Mouse (Mus musculus): Measurements from ENCODE around the gene Faap100. TPM values are rescaled to one million over a fixed set of nuclear protein-coding genes. Genes with fewer than 3 reads are reported as not detected.

Gene Faap100
- total and polyA plus RNA-seq, 2 experiments: 3.2 to 14.9 TPM

GRCm38 (mm10) chr11:120335431-120336021, 43.0 kb downstream of the Faap100 start:
- no peaks in the 10 kb centered on the region for H3K79me2 ChIP-seq (ENCODE audit: control insufficient read depth, insufficient read depth, low read length)
- H3K4me3 ChIP-seq (ENCODE audit: insufficient read depth, low read depth, low read length): no peak overlapping the region
- no peaks in the 10 kb centered on the region for H3K27me3 ChIP-seq (ENCODE audit: control insufficient read depth, insufficient read depth, low read length)
- TF ChIP-seq CTCF (IDR thresholded peaks at IDR 0.05; ENCODE audit: low read depth, low read length): no peak
- TF ChIP-seq POLR2A (IDR thresholded peaks at IDR 0.05; ENCODE audit: extremely low read depth, insufficient read depth, low read length): no peak
- WGBS: 83% methylated on average over 6 of the region's 6 CpGs
- DNase-seq (ENCODE audit: extremely low read depth, low read depth, low spot score): no peak
- H3K4me1 ChIP-seq (ENCODE audit: control insufficient read depth, insufficient read depth, low read length): peaks cover 6% of the 10 kb centered on the region
- no peaks in the 10 kb centered on the region for H3K36me3 ChIP-seq (ENCODE audit: control insufficient read depth, insufficient read depth, low read length)
- H3K27ac ChIP-seq (replicated peaks; ENCODE audit: insufficient read depth, low read depth, low read length): no peak overlapping the region
- H3K9ac ChIP-seq (ENCODE audit: low read depth, low read length): no peak overlapping the region

- no peaks in the 10 kb centered on the region for H3K36me3 ChIP-seq (ENCODE audit: control insufficient read depth, insufficient read depth, low read length)
- no peaks in the 10 kb centered on the region for H3K27me3 ChIP-seq (ENCODE audit: control insufficient read depth, insufficient read depth, low read length)
- H3K9ac ChIP-seq (ENCODE audit: low read depth, low read length): no peak overlapping the region
- H3K79me2 ChIP-seq (ENCODE audit: control insufficient read depth, insufficient read depth, low read length): no peaks in the 10 kb centered on the region
- peaks cover 4% of the 10 kb centered on the region; the same call in 1 of the 2 replicates for H3K4me1 ChIP-seq (ENCODE audit: control insufficient read depth, insufficient read depth, low read length)
- WGBS: 97% methylated on average over 10 of the region's 10 CpGs
- H3K4me3 ChIP-seq (ENCODE audit: insufficient read depth, low read depth, low read length): no peak overlapping the region
- no peak for TF ChIP-seq POLR2A (IDR thresholded peaks at IDR 0.05; ENCODE audit: extremely low read depth, insufficient read depth, low read length)
- TF ChIP-seq CTCF (IDR thresholded peaks at IDR 0.05; ENCODE audit: low read depth, low read length): no peak
- DNase-seq (ENCODE audit: extremely low read depth, low read depth, low spot score): no peak
- no peak overlapping the region for H3K27ac ChIP-seq (replicated peaks; ENCODE audit: insufficient read depth, low read depth, low read length)
These were observed 58.4 kb downstream of the Faap100 start for GRCm38 (mm10) chr11:120320156-120320555.

GRCm38 (mm10) chr11:120319310-120319709, 59.3 kb downstream of the Faap100 start:
- Histone ChIP-seq H3K9ac (ENCODE audit: low read depth, low read length) (no peak overlapping the region), H3K79me2 (ENCODE audit: control insufficient read depth, insufficient read depth, low read length) (no peaks in the 10 kb centered on the region), H3K4me1 (ENCODE audit: control insufficient read depth, insufficient read depth, low read length) (peaks cover 4% of the 10 kb centered on the region; the same call in 1 of the 2 replicates), H3K4me3 (ENCODE audit: insufficient read depth, low read depth, low read length) (no peak overlapping the region), H3K36me3 (ENCODE audit: control insufficient read depth, insufficient read depth, low read length) (no peaks in the 10 kb centered on the region), H3K27ac (replicated peaks; ENCODE audit: insufficient read depth, low read depth, low read length) (no peak overlapping the region), H3K27me3 (ENCODE audit: control insufficient read depth, insufficient read depth, low read length) (no peaks in the 10 kb centered on the region)
- 90% methylated on average over 5 of the region's 5 CpGs for WGBS
- no peak for TF ChIP-seq POLR2A (IDR thresholded peaks at IDR 0.05; ENCODE audit: extremely low read depth, insufficient read depth, low read length)
- no peak for TF ChIP-seq CTCF (IDR thresholded peaks at IDR 0.05; ENCODE audit: low read depth, low read length)
- no peak for DNase-seq (ENCODE audit: extremely low read depth, low read depth, low spot score)

Other genes starting within 250 kb of the Faap100 start
- 41.1 and 47.8 TPM in 2 replicates for gene Slc38a10, start 227.4 kb downstream of the Faap100 start, total RNA-seq (2014; rRNA removed)
- gene Slc38a10, start 227.4 kb downstream of the Faap100 start, polyA plus RNA-seq (2012; rRNA removed): 75.1 and 90.2 TPM in 2 replicates
- gene Bahcc1, start 145.8 kb downstream of the Faap100 start, total RNA-seq (2014; rRNA removed): 1.2 and 1.5 TPM in 2 replicates
- 3.4 and 3.5 TPM in 2 replicates for gene Bahcc1, start 145.8 kb downstream of the Faap100 start, polyA plus RNA-seq (2012; rRNA removed)
- 68.0 and 123 TPM in 2 replicates for gene Actg1, start 30.2 kb downstream of the Faap100 start, total RNA-seq (2014; rRNA removed)
- 158 and 177 TPM in 2 replicates for gene Actg1, start 30.2 kb downstream of the Faap100 start, polyA plus RNA-seq (2012; rRNA removed)
- gene Fscn2, start 17.2 kb downstream of the Faap100 start, total RNA-seq (2014; rRNA removed): not detected in 2 replicates
- not detected in 2 replicates for gene Fscn2, start 17.2 kb downstream of the Faap100 start, polyA plus RNA-seq (2012; rRNA removed)
- 24.6 and 37.9 TPM in 2 replicates for gene Nploc4, start 58.9 kb upstream of the Faap100 start, total RNA-seq (2014; rRNA removed)
- 51.5 and 58.9 TPM in 2 replicates for gene Nploc4, start 58.9 kb upstream of the Faap100 start, polyA plus RNA-seq (2012; rRNA removed)
- not detected in 2 replicates for gene Tspan10, start 63.9 kb upstream of the Faap100 start, total RNA-seq (2014; rRNA removed)
- gene Tspan10, start 63.9 kb upstream of the Faap100 start, polyA plus RNA-seq (2012; rRNA removed): 0.05 TPM in 2 replicates
- gene Pde6g, start 74.7 kb upstream of the Faap100 start, total RNA-seq (2014; rRNA removed): 0.46 and 0.81 TPM in 2 replicates
- gene Pde6g, start 74.7 kb upstream of the Faap100 start, polyA plus RNA-seq (2012; rRNA removed): 0.98 and 1.8 TPM in 2 replicates
- 20.7 and 28.9 TPM in 2 replicates for gene Oxld1, start 79.3 kb upstream of the Faap100 start, total RNA-seq (2014; rRNA removed)
- 29.2 and 32.6 TPM in 2 replicates for gene Oxld1, start 79.3 kb upstream of the Faap100 start, polyA plus RNA-seq (2012; rRNA removed)
- 4.6 and 5.7 TPM in 2 replicates for gene Ccdc137, start 79.4 kb upstream of the Faap100 start, total RNA-seq (2014; rRNA removed)
- gene Ccdc137, start 79.4 kb upstream of the Faap100 start, polyA plus RNA-seq (2012; rRNA removed): 5.8 and 8.7 TPM in 2 replicates
- 9.5 and 9.6 TPM in 2 replicates for gene Arl16, start 88.8 kb upstream of the Faap100 start, total RNA-seq (2014; rRNA removed)
- gene Arl16, start 88.8 kb upstream of the Faap100 start, polyA plus RNA-seq (2012; rRNA removed): 12.2 and 14.8 TPM in 2 replicates
- 43.6 and 46.6 TPM in 2 replicates for gene Mrpl12, start 105.8 kb upstream of the Faap100 start, total RNA-seq (2014; rRNA removed)
- gene Mrpl12, start 105.8 kb upstream of the Faap100 start, polyA plus RNA-seq (2012; rRNA removed): 221 and 232 TPM in 2 replicates
- gene Slc25a10, start 113.1 kb upstream of the Faap100 start, total RNA-seq (2014; rRNA removed): 121 and 135 TPM in 2 replicates
- gene Slc25a10, start 113.1 kb upstream of the Faap100 start, polyA plus RNA-seq (2012; rRNA removed): 445 and 478 TPM in 2 replicates
- gene Gcgr, start 151.9 kb upstream of the Faap100 start, total RNA-seq (2014; rRNA removed): 135 and 143 TPM in 2 replicates
- gene Gcgr, start 151.9 kb upstream of the Faap100 start, polyA plus RNA-seq (2012; rRNA removed): 542 and 561 TPM in 2 replicates
- gene Mcrip1, start 171.0 kb upstream of the Faap100 start, total RNA-seq (2014; rRNA removed): 11.7 and 13.6 TPM in 2 replicates
- gene Mcrip1, start 171.0 kb upstream of the Faap100 start, polyA plus RNA-seq (2012; rRNA removed): 36.8 and 44.4 TPM in 2 replicates
- gene Ppp1r27, start 172.4 kb upstream of the Faap100 start, total RNA-seq (2014; rRNA removed): 0.28 TPM in 1 of 2 replicates, not detected in the other
- gene Ppp1r27, start 172.4 kb upstream of the Faap100 start, polyA plus RNA-seq (2012; rRNA removed): not detected in 2 replicates
- 933 and 951 TPM in 2 replicates for gene P4hb, start 194.5 kb upstream of the Faap100 start, total RNA-seq (2014; rRNA removed)
- 683 and 737 TPM in 2 replicates for gene P4hb, start 194.5 kb upstream of the Faap100 start, polyA plus RNA-seq (2012; rRNA removed)
- 14.9 and 22.3 TPM in 2 replicates for gene Arhgdia, start 202.9 kb upstream of the Faap100 start, total RNA-seq (2014; rRNA removed)
- gene Arhgdia, start 202.9 kb upstream of the Faap100 start, polyA plus RNA-seq (2012; rRNA removed): 142 and 188 TPM in 2 replicates
- gene Alyref, start 219.6 kb upstream of the Faap100 start, total RNA-seq (2014; rRNA removed): 33.8 and 34.5 TPM in 2 replicates
- gene Alyref, start 219.6 kb upstream of the Faap100 start, polyA plus RNA-seq (2012; rRNA removed): 12.6 and 12.9 TPM in 2 replicates
- gene Anapc11, start 219.7 kb upstream of the Faap100 start, total RNA-seq (2014; rRNA removed): 8.9 and 12.8 TPM in 2 replicates
- gene Anapc11, start 219.7 kb upstream of the Faap100 start, polyA plus RNA-seq (2012; rRNA removed): 57.0 and 59.4 TPM in 2 replicates
- not detected in 2 replicates for gene Npb, start 229.7 kb upstream of the Faap100 start, total RNA-seq (2014; rRNA removed)
- 2.0 and 2.7 TPM in 2 replicates for gene Npb, start 229.7 kb upstream of the Faap100 start, polyA plus RNA-seq (2012; rRNA removed)
- 494 and 540 TPM in 2 replicates for gene Pcyt2, start 239.2 kb upstream of the Faap100 start, total RNA-seq (2014; rRNA removed)
- 1,294 and 1,652 TPM in 2 replicates for gene Pcyt2, start 239.2 kb upstream of the Faap100 start, polyA plus RNA-seq (2012; rRNA removed)
- gene Sirt7, start 246.5 kb upstream of the Faap100 start, total RNA-seq (2014; rRNA removed): 31.1 and 36.3 TPM in 2 replicates
- 69.7 and 72.1 TPM in 2 replicates for gene Sirt7, start 246.5 kb upstream of the Faap100 start, polyA plus RNA-seq (2012; rRNA removed)

Measured in liver, adult 2 months (tissue).